Mouse (Mus musculus) heart, embryonic 10.5 days (tissue): ENCODE measurements at regions not wholly inside any gene's neighbourhood (a gene's known extent, or its start where the extent isn't known, plus 50 kb on each side); places are given as distances from the start of the nearest gene placed in this dataset.

Experiments
- DNase-seq: peaks from one replicate; pipeline ENCODE4 v3.0.0-alpha.2; 2017; ENCODE audit warnings: low spot score
- H3K27ac ChIP-seq: fragments of 300-500 bp; sonication (generic); 2 replicates; pipeline ENCODE4 v1.5.1; 2016; ENCODE audit warnings: mild to moderate bottlenecking
- H3K27me3 ChIP-seq: fragments of 300-500 bp; sonication (generic); 2 replicates; pipeline ENCODE4 v1.6.1; 2016; ENCODE audit warnings: mild to moderate bottlenecking; ENCODE audit not compliant: poor library complexity, insufficient read depth, severe bottlenecking
- H3K36me3 ChIP-seq: fragments of 300-500 bp; sonication (generic); 2 replicates; pipeline ENCODE4 v1.6.1; 2016; ENCODE audit warnings: mild to moderate bottlenecking, moderate library complexity
- H3K4me1 ChIP-seq: fragments of 300-500 bp; sonication (generic); 2 replicates; pipeline ENCODE4 v1.6.1; 2016; ENCODE audit warnings: mild to moderate bottlenecking
- H3K4me3 ChIP-seq: fragments of 300-500 bp; sonication (generic); 2 replicates; pipeline ENCODE4 v1.5.1; 2016; ENCODE audit warnings: mild to moderate bottlenecking, moderate library complexity
- H3K9me3 ChIP-seq: fragments of 300-500 bp; sonication (generic); 2 replicates; pipeline ENCODE4 v1.6.1; 2016; ENCODE audit warnings: mild to moderate bottlenecking, moderate library complexity
- WGBS: fragments of 180-500 bp; shearing (Covaris S2); methylation state at CpG from one replicate; pipeline ENCODE4 v1.1.7; 2016; 5-methylcytosine and 5-hydroxymethylcytosine counted together

GRCm38 (mm10) chr12:27513253-27513652 is 170.9 kb upstream of the Sox11 start:
- Histone ChIP-seq H3K27me3 (no peaks in the 10 kb centered on the region), H3K4me3 (no peak overlapping the region), H3K36me3 (no peaks in the 10 kb centered on the region), H3K27ac (no peak overlapping the region), H3K9me3 (no peaks in the 10 kb centered on the region), H3K4me1 (no peaks in the 10 kb centered on the region)
- WGBS: 72% methylated on average over 3 of the region's 3 CpGs
- DNase-seq: no peak

- H3K4me3 ChIP-seq: no peak overlapping the region
- no peak for DNase-seq
Observed at GRCm38 (mm10) chr12:27508226-27508560, 165.8 kb upstream of the Sox11 start.

GRCm38 (mm10) chr12:27507523-27508225 is 165.3 kb upstream of the Sox11 start:
- no peaks in the 10 kb centered on the region for H3K9me3 ChIP-seq
- 59% methylated on average over 5 of the region's 5 CpGs for WGBS
- H3K4me1 ChIP-seq: peaks cover 10% of the 10 kb centered on the region
- no peak overlapping the region for H3K4me3 ChIP-seq
- H3K27ac ChIP-seq: no peak overlapping the region
- no peaks in the 10 kb centered on the region for H3K27me3 ChIP-seq
- no peaks in the 10 kb centered on the region for H3K36me3 ChIP-seq
- DNase-seq: no peak

More at GRCm38 (mm10) chr12:27508226-27508560, 165.8 kb upstream of the Sox11 start:
- H3K4me1 ChIP-seq: peaks cover 4% of the 10 kb centered on the region
- no peak overlapping the region for H3K27ac ChIP-seq
- H3K9me3 ChIP-seq: no peaks in the 10 kb centered on the region
- H3K36me3 ChIP-seq: no peaks in the 10 kb centered on the region
- H3K27me3 ChIP-seq: no peaks in the 10 kb centered on the region

- peaks cover 18% of the 10 kb centered on the region for H3K4me1 ChIP-seq
- H3K27ac ChIP-seq: no peak overlapping the region
- no peaks in the 10 kb centered on the region for H3K36me3 ChIP-seq
- no peaks in the 10 kb centered on the region for H3K9me3 ChIP-seq
- 22% methylated on average over 6 of the region's 6 CpGs for WGBS
- no peak overlapping the region for H3K4me3 ChIP-seq
- DNase-seq: no peak
- H3K27me3 ChIP-seq: no peaks in the 10 kb centered on the region
Observed at GRCm38 (mm10) chr12:27502716-27503486, 160.5 kb upstream of the Sox11 start.

- H3K4me3 ChIP-seq: no peak overlapping the region
- H3K9me3 ChIP-seq: no peaks in the 10 kb centered on the region
- H3K36me3 ChIP-seq: no peaks in the 10 kb centered on the region
- peaks cover 31% of the 10 kb centered on the region for H3K4me1 ChIP-seq
- no peaks in the 10 kb centered on the region for H3K27me3 ChIP-seq
- 21% methylated on average over 5 of the region's 5 CpGs for WGBS
- DNase-seq: no peak
- no peak overlapping the region for H3K27ac ChIP-seq
Observed at GRCm38 (mm10) chr12:27500516-27500915, 158.1 kb upstream of the Sox11 start.

- H3K36me3 ChIP-seq: no peaks in the 10 kb centered on the region
- WGBS: 63% methylated on average over 2 of the region's 2 CpGs
- H3K9me3 ChIP-seq: no peaks in the 10 kb centered on the region
- no peak for DNase-seq
- no peak overlapping the region for H3K4me3 ChIP-seq
- H3K4me1 ChIP-seq: peaks cover 35% of the 10 kb centered on the region
- no peak overlapping the region for H3K27ac ChIP-seq
- no peaks in the 10 kb centered on the region for H3K27me3 ChIP-seq
Observed at GRCm38 (mm10) chr12:27499276-27499675, 156.9 kb upstream of the Sox11 start.

GRCm38 (mm10) chr12:27496826-27497557 is 154.6 kb upstream of the Sox11 start:
- Histone ChIP-seq H3K4me1 (peaks cover 39% of the 10 kb centered on the region), H3K27ac (no peak overlapping the region), H3K9me3 (no peaks in the 10 kb centered on the region), H3K4me3 (no peak overlapping the region), H3K36me3 (no peaks in the 10 kb centered on the region), H3K27me3 (no peaks in the 10 kb centered on the region)
- 42% methylated on average over 6 of the region's 6 CpGs for WGBS
- no peak for DNase-seq

GRCm38 (mm10) chr12:27492270-27492669 is 149.9 kb upstream of the Sox11 start:
- Histone ChIP-seq H3K27me3 (no peaks in the 10 kb centered on the region), H3K4me3 (no peak overlapping the region), H3K9me3 (no peaks in the 10 kb centered on the region), H3K4me1 (peaks cover 35% of the 10 kb centered on the region), H3K27ac (peak overlapping the region; percentile 77), H3K36me3 (no peaks in the 10 kb centered on the region)
- 7% methylated on average over 2 of the region's 2 CpGs for WGBS
- no peak for DNase-seq

- Histone ChIP-seq H3K4me3 (no peak overlapping the region), H3K27ac (no peak overlapping the region), H3K36me3 (no peaks in the 10 kb centered on the region), H3K9me3 (no peaks in the 10 kb centered on the region), H3K27me3 (0 out of 2 replicates have a peak, but pooled peaks cover 7% of the 10 kb centered on the region), H3K4me1 (no peaks in the 10 kb centered on the region)
- DNase-seq: no peak
Observed at GRCm38 (mm10) chr12:27481230-27481629, 138.9 kb upstream of the Sox11 start.

- Histone ChIP-seq H3K4me1 (no peaks in the 10 kb centered on the region), H3K27ac (no peak overlapping the region)
Observed at GRCm38 (mm10) chr12:27479601-27480001, 137.2 kb upstream of the Sox11 start.

GRCm38 (mm10) chr12:27474631-27475030 is 132.3 kb upstream of the Sox11 start:
- DNase-seq: no peak

More at GRCm38 (mm10) chr12:27479601-27480001, 137.2 kb upstream of the Sox11 start:
- DNase-seq: no peak
- H3K36me3 ChIP-seq: no peaks in the 10 kb centered on the region
- no peak overlapping the region for H3K4me3 ChIP-seq
- 0 out of 2 replicates have a peak, but pooled peaks cover 7% of the 10 kb centered on the region for H3K27me3 ChIP-seq
- 85% methylated on average over 7 of the region's 7 CpGs for WGBS
- H3K9me3 ChIP-seq: no peaks in the 10 kb centered on the region

GRCm38 (mm10) chr12:27471557-27471956 is 129.2 kb upstream of the Sox11 start:
- WGBS: 15% methylated on average over 5 of the region's 5 CpGs
- DNase-seq: no peak
- Histone ChIP-seq H3K9me3 (no peaks in the 10 kb centered on the region), H3K4me1 (peaks cover 13% of the 10 kb centered on the region), H3K27me3 (no peaks in the 10 kb centered on the region), H3K36me3 (no peaks in the 10 kb centered on the region), H3K27ac (peak overlapping the region; percentile 72), H3K4me3 (no peak overlapping the region)

More at GRCm38 (mm10) chr12:27474631-27475030, 132.3 kb upstream of the Sox11 start:
- WGBS: 70% methylated on average over 4 of the region's 4 CpGs
- no peaks in the 10 kb centered on the region for H3K9me3 ChIP-seq
- H3K4me1 ChIP-seq: peaks cover 13% of the 10 kb centered on the region
- H3K36me3 ChIP-seq: no peaks in the 10 kb centered on the region
- 0 out of 2 replicates have a peak, but pooled peaks cover 5% of the 10 kb centered on the region for H3K27me3 ChIP-seq
- no peak overlapping the region for H3K4me3 ChIP-seq
- H3K27ac ChIP-seq: no peak overlapping the region

GRCm38 (mm10) chr12:27470346-27470745 is 128.0 kb upstream of the Sox11 start:
- no peak overlapping the region for H3K27ac ChIP-seq
- no peak overlapping the region for H3K4me3 ChIP-seq
- H3K4me1 ChIP-seq: peaks cover 17% of the 10 kb centered on the region
- no peaks in the 10 kb centered on the region for H3K36me3 ChIP-seq
- no peaks in the 10 kb centered on the region for H3K9me3 ChIP-seq
- no peaks in the 10 kb centered on the region for H3K27me3 ChIP-seq
- no peak for DNase-seq
